Mouse (Mus musculus) stomach, embryonic 14.5 days (tissue): ENCODE data around the gene Igsf23. TPM values are rescaled to one million over a fixed set of nuclear protein-coding genes. Genes with fewer than 3 reads are reported as not detected.

ENCODE experiments used
- ATAC-seq: fragments of 200-750 bp; cut with Nextera tagmentation; 2 replicates; pipeline ENCODE4 v1.8.0; 2017; ENCODE audit warnings: low read depth, moderate TSS enrichment; ENCODE audit not compliant: insufficient number of reproducible peaks, insufficient read depth, low FRiP score
- H3K27ac ChIP-seq: fragments of 300-500 bp; sonication (generic); 2 replicates; pipeline ENCODE4 v1.5.1; 2014; ENCODE audit warnings: mild to moderate bottlenecking, low read length, moderate library complexity, mixed read lengths
- H3K27me3 ChIP-seq: fragments of 300-500 bp; sonication (generic); 2 replicates; pipeline ENCODE4 v1.6.1; 2014; ENCODE audit warnings: low read length, control low read depth, mixed read lengths; ENCODE audit not compliant: control insufficient read depth, insufficient read depth
- H3K36me3 ChIP-seq: fragments of 300-500 bp; sonication (generic); 2 replicates; pipeline ENCODE4 v1.6.1; 2014; ENCODE audit warnings: mild to moderate bottlenecking, control low read depth, low read length, moderate library complexity, mixed read lengths; ENCODE audit not compliant: control insufficient read depth, insufficient read depth
- H3K4me1 ChIP-seq: fragments of 300-500 bp; sonication (generic); 2 replicates; pipeline ENCODE4 v1.6.1; 2014; ENCODE audit warnings: low read length, control low read depth, mixed read lengths; ENCODE audit not compliant: control insufficient read depth, insufficient read depth
- H3K4me2 ChIP-seq: fragments of 300-500 bp; sonication (generic); replicated peaks from 2 replicates; pipeline ENCODE4 v1.6.1; 2014; ENCODE audit warnings: low read depth, low read length, control low read depth
- H3K4me3 ChIP-seq: fragments of 300-500 bp; sonication (generic); 2 replicates; pipeline ENCODE4 v1.5.1; 2014; ENCODE audit warnings: low read depth, low read length, control low read depth
- H3K9ac ChIP-seq: fragments of 300-500 bp; sonication (generic); replicated peaks from 2 replicates; pipeline ENCODE4 v1.6.1; 2014; ENCODE audit warnings: low read depth, mild to moderate bottlenecking, control low read depth, low read length, moderate library complexity, mixed read lengths
- H3K9me3 ChIP-seq: fragments of 300-500 bp; sonication (generic); 2 replicates; pipeline ENCODE4 v1.6.1; 2016; ENCODE audit warnings: low read depth, low read length, control low read depth; ENCODE audit not compliant: control insufficient read depth
- WGBS: fragments of 180-500 bp; shearing (Covaris S2); extraction: QIAGEN DNeasy Blood & Tissue Kit; methylation state at CpG from one replicate; pipeline ENCODE4 v1.1.7; 2014; 5-methylcytosine and 5-hydroxymethylcytosine counted together
- polyA plus RNA-seq: library from polyadenylated mRNA; unstranded; fragments of >200 nt; fragmentation: Nextera tagmentation; extraction: Ambion mirVana; gene quantifications from 2 replicates; pipeline ENCODE4 v1.2.1, GENCODE M21; 2014

Igsf23 gene
- polyA plus RNA-seq, 1 experiment from 2014 or later, result 0.71 TPM

- no peak overlapping the region for H3K4me3 ChIP-seq
- H3K27ac ChIP-seq, result no peak overlapping the region
- H3K9ac ChIP-seq, result no peak overlapping the region
- H3K36me3 ChIP-seq, result no peaks in the 10 kb centered on the region
- no peak for ATAC-seq
- H3K4me2 ChIP-seq, result no peak overlapping the region
- H3K9me3 ChIP-seq, result no peaks in the 10 kb centered on the region
- H3K4me1 ChIP-seq, result no peaks in the 10 kb centered on the region
- no peaks in the 10 kb centered on the region for H3K27me3 ChIP-seq
- 86% methylated on average over 5 of the region's 5 CpGs for WGBS
These were observed 5.4 kb downstream of the Igsf23 start for GRCm38 (mm10) chr7:19945201-19945600.

DNA sequence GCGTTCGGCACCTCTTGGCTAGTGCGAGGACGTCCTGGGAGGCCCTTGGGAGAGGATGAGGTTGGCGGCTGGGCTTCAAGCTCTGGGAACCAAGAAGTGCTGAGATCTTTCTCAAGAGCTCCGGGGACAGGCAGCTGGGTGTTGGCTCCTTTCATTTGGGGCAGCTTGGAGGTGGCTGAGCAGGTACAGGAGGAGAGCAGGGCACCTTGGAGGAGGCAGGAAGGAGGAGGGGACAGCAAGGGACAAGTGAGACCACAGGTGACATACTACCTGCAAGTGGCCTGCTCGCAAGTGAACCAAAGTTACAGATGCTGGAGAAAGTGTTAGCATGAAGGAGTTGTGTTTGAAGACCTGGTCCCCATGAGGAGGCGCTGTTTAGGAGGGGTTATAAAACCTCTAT is 5.8 kb downstream of the Igsf23 start:
- Histone ChIP-seq H3K27ac (no peak overlapping the region), H3K4me3 (no peak overlapping the region), H3K4me1 (no peaks in the 10 kb centered on the region), H3K36me3 (no peaks in the 10 kb centered on the region), H3K9ac (no peak overlapping the region), H3K4me2 (no peak overlapping the region), H3K9me3 (no peaks in the 10 kb centered on the region), H3K27me3 (no peaks in the 10 kb centered on the region)
- WGBS, result 91% methylated on average over 8 of the region's 8 CpGs
- no peak for ATAC-seq

DNA sequence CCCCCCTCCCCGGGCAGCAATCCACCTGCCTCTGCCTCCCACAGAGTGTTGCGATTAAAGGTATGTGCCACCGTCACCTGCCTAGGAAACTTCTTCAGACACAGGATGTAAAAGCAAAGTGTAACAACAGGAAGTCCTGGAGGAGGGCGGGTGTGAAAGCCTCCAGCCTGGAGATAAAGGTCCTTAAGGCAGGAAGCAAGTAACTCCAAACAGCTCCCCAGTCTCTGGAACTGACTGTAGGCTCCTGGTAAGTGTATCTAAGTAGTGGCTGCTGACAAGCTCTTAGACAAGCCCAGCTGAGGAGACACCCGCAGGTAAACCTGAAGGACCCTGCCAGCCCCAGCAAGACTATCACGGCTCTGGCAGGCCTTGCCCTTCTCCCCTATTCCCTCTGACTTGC is 10.3 kb downstream of the Igsf23 start:
- ATAC-seq, result no peak
- H3K27ac ChIP-seq, result no peak overlapping the region
- H3K36me3 ChIP-seq, result no peaks in the 10 kb centered on the region
- WGBS, result 14% methylated on average over 5 of the region's 6 CpGs
- H3K9me3 ChIP-seq, result no peaks in the 10 kb centered on the region
- no peak overlapping the region for H3K9ac ChIP-seq
- H3K4me2 ChIP-seq, result no peak overlapping the region
- no peaks in the 10 kb centered on the region for H3K27me3 ChIP-seq
- H3K4me3 ChIP-seq, result no peak overlapping the region
- no peaks in the 10 kb centered on the region for H3K4me1 ChIP-seq

- Histone ChIP-seq H3K27ac (no peak overlapping the region), H3K27me3 (no peaks in the 10 kb centered on the region), H3K4me3 (no peak overlapping the region), H3K36me3 (no peaks in the 10 kb centered on the region), H3K4me2 (no peak overlapping the region), H3K9ac (no peak overlapping the region), H3K9me3 (no peaks in the 10 kb centered on the region), H3K4me1 (no peaks in the 10 kb centered on the region)
- ATAC-seq, result peak; percentile 31; the same call in 1 of the 2 replicates
- WGBS, result 56% methylated on average over 10 of the region's 12 CpGs
These were observed 10.9 kb downstream of the Igsf23 start for GRCm38 (mm10) chr7:19939555-19940235.

- Histone ChIP-seq H3K27me3 (no peaks in the 10 kb centered on the region), H3K9me3 (no peaks in the 10 kb centered on the region), H3K9ac (no peak overlapping the region), H3K4me1 (no peaks in the 10 kb centered on the region), H3K27ac (no peak overlapping the region), H3K36me3 (no peaks in the 10 kb centered on the region), H3K4me2 (no peak overlapping the region), H3K4me3 (no peak overlapping the region)
- WGBS, result 76% methylated on average over 11 of the region's 11 CpGs
- no peak for ATAC-seq
These were observed 13.2 kb downstream of the Igsf23 start for GRCm38 (mm10) chr7:19937229-19937821.

GRCm38 (mm10) chr7:19935961-19936360 is 14.6 kb downstream of the Igsf23 start:
- WGBS, result 67% methylated on average over 6 of the region's 6 CpGs
- no peak overlapping the region for H3K4me3 ChIP-seq
- H3K4me2 ChIP-seq, result no peak overlapping the region
- H3K9me3 ChIP-seq, result no peaks in the 10 kb centered on the region
- no peak overlapping the region for H3K9ac ChIP-seq
- ATAC-seq, result no peak
- H3K27me3 ChIP-seq, result peaks cover 3% of the 10 kb centered on the region; the same call in 1 of the 2 replicates
- no peaks in the 10 kb centered on the region for H3K36me3 ChIP-seq
- no peak overlapping the region; the same call in 1 of the 2 replicates for H3K27ac ChIP-seq
- no peaks in the 10 kb centered on the region for H3K4me1 ChIP-seq

GRCm38 (mm10) chr7:19935171-19935751 is 15.3 kb downstream of the Igsf23 start:
- H3K36me3 ChIP-seq, result no peaks in the 10 kb centered on the region
- H3K4me1 ChIP-seq, result no peaks in the 10 kb centered on the region
- no peak for ATAC-seq
- H3K4me3 ChIP-seq, result no peak overlapping the region
- no peaks in the 10 kb centered on the region for H3K9me3 ChIP-seq
- H3K9ac ChIP-seq, result no peak overlapping the region
- peak overlapping the region; percentile 27; the same call in 1 of the 2 replicates for H3K27ac ChIP-seq
- H3K4me2 ChIP-seq, result no peak overlapping the region
- H3K27me3 ChIP-seq, result peaks cover 3% of the 10 kb centered on the region; the same call in 1 of the 2 replicates
- 74% methylated on average over 20 of the region's 20 CpGs for WGBS

GRCm38 (mm10) chr7:19932877-19933809 is 17.4 kb downstream of the Igsf23 start:
- peak overlapping the region; percentile 11; the same call in 1 of the 2 replicates for H3K4me3 ChIP-seq
- no peak overlapping the region for H3K27ac ChIP-seq

More at GRCm38 (mm10) chr7:19932877-19933809, 17.4 kb downstream of the Igsf23 start:
- Histone ChIP-seq H3K9me3 (no peaks in the 10 kb centered on the region), H3K36me3 (no peaks in the 10 kb centered on the region), H3K4me1 (no peaks in the 10 kb centered on the region), H3K27me3 (peaks cover 3% of the 10 kb centered on the region; the same call in 1 of the 2 replicates), H3K4me2 (peak overlapping the region; percentile 32), H3K9ac (no peak overlapping the region)
- peak; percentile 72 for ATAC-seq
- WGBS, result 17% methylated on average over 21 of the region's 21 CpGs
